Mouse (Mus musculus): ENCODE results near the gene Kpna7. TPM values are rescaled to one million over a fixed set of nuclear protein-coding genes. Genes with fewer than 3 reads are reported as not detected.

The Kpna7 gene
- polyA plus RNA-seq, 1 experiment from 2014 or later: not detected

DNA sequence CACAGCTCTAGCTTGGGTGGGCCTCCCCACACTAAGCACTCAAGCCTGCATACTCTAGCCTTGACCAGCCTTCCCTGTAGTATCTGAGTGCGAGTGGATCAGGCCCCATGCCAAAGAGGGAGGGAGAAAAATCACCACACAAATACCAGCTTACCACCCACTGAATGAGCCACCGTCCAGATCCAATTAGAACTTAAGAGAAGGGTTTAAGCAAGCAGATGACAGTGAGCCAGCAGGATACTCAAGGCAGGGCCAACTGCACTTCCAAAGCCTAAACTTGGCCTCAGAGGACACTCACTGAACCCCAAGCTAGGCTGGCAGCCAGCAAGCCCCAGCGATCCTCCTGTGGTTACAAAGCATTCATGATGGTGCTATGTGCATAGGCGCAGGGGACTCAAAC, 137.8 kb downstream of the Kpna7 start:
- Histone ChIP-seq H3K4me2 (no peak overlapping the region), H3K9me3 (no peaks in the 10 kb centered on the region), H3K36me3 (replicated peaks) (no peaks in the 10 kb centered on the region), H3K4me3 (no peak overlapping the region), H3K9ac (no peak overlapping the region), H3K27me3 (replicated peaks) (no peaks in the 10 kb centered on the region), H3K4me1 (peaks cover 26% of the 10 kb centered on the region), H3K27ac (no peak overlapping the region)
- ATAC-seq (replicated peaks): no peak
- 52% methylated on average over 4 of the region's 4 CpGs for WGBS

DNA sequence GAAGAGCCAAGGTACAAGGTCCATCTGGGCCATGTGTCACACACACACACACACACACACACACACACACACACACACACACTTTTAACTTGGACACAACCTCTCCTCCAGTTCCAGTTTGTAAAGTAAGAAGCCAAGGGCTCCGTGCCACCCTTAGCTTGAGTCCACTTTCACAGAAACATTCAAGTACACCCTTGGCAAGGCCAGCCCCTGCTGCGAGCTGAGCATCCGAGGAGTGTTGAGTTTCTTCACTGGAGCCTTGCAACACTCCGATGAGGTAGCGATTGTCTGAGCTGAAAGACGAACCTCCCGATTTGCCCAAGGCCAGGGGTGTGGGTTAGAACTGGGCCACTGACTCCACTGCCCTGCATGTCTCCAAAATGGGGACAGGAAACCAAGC, 138.9 kb downstream of the Kpna7 start:
- Histone ChIP-seq H3K4me1 (peaks cover 36% of the 10 kb centered on the region), H3K9me3 (no peaks in the 10 kb centered on the region), H3K4me2 (no peak overlapping the region), H3K4me3 (no peak overlapping the region), H3K27ac (no peak overlapping the region), H3K9ac (no peak overlapping the region), H3K36me3 (replicated peaks) (no peaks in the 10 kb centered on the region), H3K27me3 (replicated peaks) (no peaks in the 10 kb centered on the region)
- 88% methylated on average over 7 of the region's 7 CpGs for WGBS
- ATAC-seq (replicated peaks): no peak

DNA sequence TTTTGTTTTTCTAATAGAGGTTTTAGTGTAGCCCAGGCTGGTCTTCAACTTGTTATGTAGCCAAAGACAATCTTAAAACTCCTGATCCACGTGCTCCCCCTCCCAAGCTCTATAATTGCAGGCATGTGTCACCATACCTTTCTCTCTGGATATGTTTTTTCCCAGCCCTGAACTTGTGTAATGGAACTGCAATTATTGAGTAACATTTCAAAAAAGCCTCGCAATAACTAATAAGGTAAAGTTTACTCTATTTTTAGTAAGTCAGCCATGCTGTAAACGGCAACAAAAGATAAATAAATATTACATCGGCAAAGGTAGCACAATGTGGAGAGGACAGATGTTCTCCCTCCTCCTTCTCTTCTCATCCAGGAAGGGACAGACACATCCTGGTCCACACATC, 139.5 kb downstream of the Kpna7 start:
- no peak for ATAC-seq (replicated peaks)
- Histone ChIP-seq H3K4me1 (peaks cover 33% of the 10 kb centered on the region), H3K9ac (no peak overlapping the region), H3K9me3 (no peaks in the 10 kb centered on the region), H3K4me2 (no peak overlapping the region), H3K36me3 (replicated peaks) (no peaks in the 10 kb centered on the region), H3K27me3 (replicated peaks) (no peaks in the 10 kb centered on the region), H3K4me3 (no peak overlapping the region), H3K27ac (no peak overlapping the region)
- WGBS: 84% methylated on average over 4 of the region's 4 CpGs

DNA sequence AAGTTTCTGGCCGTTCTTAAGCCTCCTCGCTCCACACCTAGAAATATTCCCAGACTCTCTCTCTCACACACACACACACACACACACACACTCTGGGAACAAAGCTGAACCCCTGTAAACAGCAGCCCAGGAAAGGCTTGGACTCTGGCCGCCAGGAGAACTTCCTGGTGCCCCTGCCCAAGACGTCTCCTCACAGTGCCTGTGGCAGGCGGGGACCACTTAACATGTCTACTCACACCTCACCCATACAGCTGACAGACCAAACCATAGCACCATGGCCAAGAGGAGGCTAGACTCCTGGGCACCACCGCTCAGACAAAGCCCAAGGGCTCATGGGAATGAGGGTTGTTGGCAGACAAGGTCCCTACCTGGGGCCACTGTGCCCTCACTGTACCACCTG, 140.5 kb downstream of the Kpna7 start:
- Histone ChIP-seq H3K4me2 (no peak overlapping the region), H3K4me1 (peaks cover 25% of the 10 kb centered on the region), H3K36me3 (replicated peaks) (no peaks in the 10 kb centered on the region), H3K9ac (no peak overlapping the region), H3K9me3 (no peaks in the 10 kb centered on the region), H3K27me3 (replicated peaks) (no peaks in the 10 kb centered on the region), H3K27ac (no peak overlapping the region), H3K4me3 (no peak overlapping the region)
- 93% methylated on average over 6 of the region's 6 CpGs for WGBS
- no peak for ATAC-seq (replicated peaks)

GRCm38 (mm10) chr5:144942431-144942830, 141.4 kb downstream of the Kpna7 start:
- Histone ChIP-seq H3K4me3 (no peak overlapping the region), H3K9me3 (no peaks in the 10 kb centered on the region), H3K9ac (no peak overlapping the region), H3K4me1 (peaks cover 25% of the 10 kb centered on the region), H3K27ac (no peak overlapping the region), H3K27me3 (replicated peaks) (no peaks in the 10 kb centered on the region), H3K4me2 (no peak overlapping the region), H3K36me3 (replicated peaks) (no peaks in the 10 kb centered on the region)
- ATAC-seq (replicated peaks): no peak
- WGBS: 78% methylated on average over 9 of the region's 9 CpGs

GRCm38 (mm10) chr5:144940904-144941303, 142.9 kb downstream of the Kpna7 start:
- no peaks in the 10 kb centered on the region for H3K36me3 ChIP-seq (replicated peaks)
- H3K4me1 ChIP-seq: peaks cover 25% of the 10 kb centered on the region
- H3K27ac ChIP-seq: peak overlapping the region; percentile 57
- 61% methylated on average over 3 of the region's 3 CpGs for WGBS
- H3K9me3 ChIP-seq: no peaks in the 10 kb centered on the region
- no peak overlapping the region for H3K9ac ChIP-seq
- H3K27me3 ChIP-seq (replicated peaks): no peaks in the 10 kb centered on the region
- no peak overlapping the region for H3K4me2 ChIP-seq
- 0 out of 2 replicates have a peak, but pooled peaks have one; percentile 34 for ATAC-seq (replicated peaks)
- no peak overlapping the region for H3K4me3 ChIP-seq

GRCm38 (mm10) chr5:144937304-144937703, 146.5 kb downstream of the Kpna7 start:
- Histone ChIP-seq H3K4me1 (peaks cover 32% of the 10 kb centered on the region), H3K27me3 (replicated peaks) (no peaks in the 10 kb centered on the region), H3K9ac (no peak overlapping the region), H3K4me2 (no peak overlapping the region), H3K4me3 (no peak overlapping the region), H3K27ac (no peak overlapping the region), H3K36me3 (replicated peaks) (no peaks in the 10 kb centered on the region), H3K9me3 (no peaks in the 10 kb centered on the region)
- no peak for ATAC-seq (replicated peaks)
- 87% methylated on average over 2 of the region's 2 CpGs for WGBS

Other genes with a start within 250 kb of the Kpna7 start
- gene Smurf1, start 118.2 kb downstream of the Kpna7 start, polyA plus RNA-seq (2015; fragmentation: Nextera tagmentation; extraction: Ambion mirVana): 38.5 and 44.2 TPM in 2 replicates
- gene Gm4871, start 51.3 kb downstream of the Kpna7 start, polyA plus RNA-seq (2015; fragmentation: Nextera tagmentation; extraction: Ambion mirVana): not detected in 2 replicates
- gene 1700018F24Rik, start 41.0 kb downstream of the Kpna7 start, polyA plus RNA-seq (2015; fragmentation: Nextera tagmentation; extraction: Ambion mirVana): not detected in 2 replicates
- gene Arpc1a, start 200 bp downstream of the Kpna7 start, polyA plus RNA-seq (2015; fragmentation: Nextera tagmentation; extraction: Ambion mirVana): 251 and 263 TPM in 2 replicates
- gene Arpc1b, start 30.2 kb upstream of the Kpna7 start, polyA plus RNA-seq (2015; fragmentation: Nextera tagmentation; extraction: Ambion mirVana): 59.5 and 73.1 TPM in 2 replicates
- gene Pdap1, start 56.2 kb upstream of the Kpna7 start, polyA plus RNA-seq (2015; fragmentation: Nextera tagmentation; extraction: Ambion mirVana): 102 and 117 TPM in 2 replicates
- 175 and 176 TPM in 2 replicates for gene Bud31, start 56.3 kb upstream of the Kpna7 start, polyA plus RNA-seq (2015; fragmentation: Nextera tagmentation; extraction: Ambion mirVana)
- gene Ptcd1, start 83.1 kb upstream of the Kpna7 start, polyA plus RNA-seq (2015; fragmentation: Nextera tagmentation; extraction: Ambion mirVana): 25.0 and 26.5 TPM in 2 replicates
- gene Cpsf4, start 83.2 kb upstream of the Kpna7 start, polyA plus RNA-seq (2015; fragmentation: Nextera tagmentation; extraction: Ambion mirVana): 53.6 and 57.7 TPM in 2 replicates
- gene Atp5j2, start 108.0 kb upstream of the Kpna7 start, polyA plus RNA-seq (2015; fragmentation: Nextera tagmentation; extraction: Ambion mirVana): 604 and 630 TPM in 2 replicates
- gene Zkscan14, start 117.8 kb upstream of the Kpna7 start, polyA plus RNA-seq (2015; fragmentation: Nextera tagmentation; extraction: Ambion mirVana): 15.7 and 17.0 TPM in 2 replicates
- gene Zkscan5, start 120.5 kb upstream of the Kpna7 start, polyA plus RNA-seq (2015; fragmentation: Nextera tagmentation; extraction: Ambion mirVana): 16.2 and 17.2 TPM in 2 replicates
- 31.4 and 34.1 TPM in 2 replicates for gene Zfp655, start 147.7 kb upstream of the Kpna7 start, polyA plus RNA-seq (2015; fragmentation: Nextera tagmentation; extraction: Ambion mirVana)
- gene Zscan25, start 196.5 kb upstream of the Kpna7 start, polyA plus RNA-seq (2015; fragmentation: Nextera tagmentation; extraction: Ambion mirVana): 0.43 and 1.2 TPM in 2 replicates